Mouse (Mus musculus) layer of hippocampus, adult 8-10 months (tissue): Measurements from ENCODE around the gene Accs. TPM values are rescaled to one million over a fixed set of nuclear protein-coding genes. Genes with fewer than 3 reads are reported as not detected.

Experiments
- DNase-seq, 2 experiments: peaks; one replicate each; pipeline ENCODE4 v3.0.0; 2022; ENCODE audit warnings: low spot score in 2 of 2
- total RNA-seq, 4 experiments: library from RNA; stranded (reverse); gene quantifications; 2 replicates each; pipeline ENCODE4 v1.2.4; 2022

Accs gene
- total RNA-seq, 4 experiments from 2014 or later = 2.0 to 8.8 (median 4.3) TPM

DNA sequence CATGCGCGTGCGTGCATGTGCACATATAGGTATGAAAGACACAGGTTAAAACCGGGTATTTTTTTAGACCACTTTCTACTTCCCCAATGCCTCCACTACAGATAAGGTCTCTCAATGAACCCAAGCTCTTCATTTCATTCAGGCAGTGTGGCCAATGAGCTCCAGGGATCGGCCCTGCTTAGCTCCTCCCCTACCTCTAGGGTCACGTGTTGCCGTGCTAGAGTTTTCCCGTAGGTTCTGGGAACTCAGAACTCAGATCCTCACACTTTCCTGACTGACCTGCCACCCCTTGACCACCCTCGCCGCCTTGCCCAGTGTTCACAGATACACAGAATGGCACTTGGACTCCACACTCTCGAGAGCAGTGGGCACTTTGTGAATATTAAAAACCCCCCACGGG is 9.1 kb upstream of the Accs start:
- DNase-seq = no peak

DNA sequence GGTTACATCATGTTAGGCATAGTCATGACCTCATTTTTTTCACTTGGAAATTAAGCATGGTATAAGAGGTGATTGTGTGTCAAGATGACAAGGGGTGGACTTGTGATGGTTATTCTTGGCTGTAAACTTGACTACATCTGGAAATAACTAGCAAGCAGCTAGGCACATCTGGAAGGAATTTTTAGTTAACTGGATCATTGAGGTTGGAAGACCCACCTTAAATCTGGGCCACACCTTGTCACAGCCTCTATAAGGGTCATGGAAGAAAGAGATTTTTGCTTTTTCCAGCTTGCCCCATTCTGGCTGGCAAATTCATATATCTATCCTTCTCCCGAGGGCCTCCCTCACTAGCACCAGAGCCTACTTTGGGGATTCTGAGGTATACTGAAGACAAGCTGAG is 1.6 kb upstream of the Accs start:
- DNase-seq = no peak

DNA sequence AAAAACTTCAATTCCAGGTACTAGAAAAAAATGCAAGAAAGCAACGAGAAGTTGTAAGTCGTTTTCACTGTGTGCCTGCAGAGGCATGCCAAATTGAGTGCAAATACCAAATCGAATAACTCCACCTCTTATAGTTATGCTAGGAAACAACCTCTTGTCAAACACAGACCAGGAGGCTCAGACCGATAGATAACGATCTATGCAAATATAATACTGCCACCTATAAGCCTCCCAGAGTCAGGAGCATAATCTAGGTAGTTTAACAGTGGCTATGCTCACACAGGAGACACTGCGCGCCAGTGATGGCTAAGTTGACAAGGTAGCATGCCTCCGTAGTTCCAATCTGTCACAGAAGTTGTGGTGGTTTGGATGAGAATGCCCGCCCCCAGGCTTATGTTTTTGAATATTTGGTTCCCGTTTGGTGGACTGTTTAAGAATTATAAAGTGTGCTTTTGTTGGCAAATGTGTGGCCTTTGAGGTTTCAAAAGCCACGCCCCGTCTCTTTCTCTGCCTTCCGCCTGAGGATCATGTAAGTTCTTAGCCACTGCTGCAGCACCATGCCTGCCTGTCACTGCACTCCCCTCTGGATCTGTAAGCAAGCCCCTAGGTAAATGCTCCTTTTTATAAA is 688 bp upstream of the Accs start:
- DNase-seq = no peak

DNA sequence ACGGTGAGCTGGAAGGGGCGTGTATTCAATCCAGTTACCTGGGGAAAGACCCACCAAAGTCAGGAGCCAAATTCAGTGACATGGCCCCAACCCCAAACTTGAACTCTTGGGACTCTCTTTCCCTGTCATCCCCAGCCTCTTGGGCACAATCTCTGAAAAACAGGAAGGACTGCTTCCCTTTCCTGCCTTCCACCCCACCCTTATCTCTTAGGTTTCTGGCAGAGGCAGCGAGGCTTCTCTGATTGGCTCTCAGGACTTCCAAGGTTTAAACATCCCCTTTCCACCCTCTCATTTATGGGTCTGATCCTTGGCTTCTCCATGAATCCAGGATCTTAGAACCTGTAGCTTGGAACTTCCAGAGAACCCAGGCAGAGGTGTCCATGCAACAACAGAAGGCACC is 8.4 kb downstream of the Accs start:
- DNase-seq = no peak

DNA sequence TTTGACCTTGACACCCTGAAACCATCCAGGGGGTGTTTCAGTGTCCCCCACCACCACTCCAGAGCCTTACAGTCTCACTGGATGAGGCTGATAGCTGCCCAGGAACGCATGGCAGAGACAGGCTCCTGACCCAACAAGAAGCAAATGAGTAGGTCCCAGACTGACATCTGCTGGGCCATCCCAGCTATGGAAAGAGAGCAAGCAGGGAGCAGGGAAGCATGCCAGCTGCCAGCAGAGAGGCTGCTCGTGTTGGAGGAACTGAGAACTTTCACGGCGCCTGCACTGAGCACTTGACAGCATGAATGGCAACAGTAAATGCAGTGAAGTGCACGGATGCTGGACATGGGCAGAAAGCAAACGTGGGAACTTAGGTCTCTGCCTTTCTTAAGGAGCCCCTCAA is 9.6 kb downstream of the Accs start:
- DNase-seq = no peak

DNA sequence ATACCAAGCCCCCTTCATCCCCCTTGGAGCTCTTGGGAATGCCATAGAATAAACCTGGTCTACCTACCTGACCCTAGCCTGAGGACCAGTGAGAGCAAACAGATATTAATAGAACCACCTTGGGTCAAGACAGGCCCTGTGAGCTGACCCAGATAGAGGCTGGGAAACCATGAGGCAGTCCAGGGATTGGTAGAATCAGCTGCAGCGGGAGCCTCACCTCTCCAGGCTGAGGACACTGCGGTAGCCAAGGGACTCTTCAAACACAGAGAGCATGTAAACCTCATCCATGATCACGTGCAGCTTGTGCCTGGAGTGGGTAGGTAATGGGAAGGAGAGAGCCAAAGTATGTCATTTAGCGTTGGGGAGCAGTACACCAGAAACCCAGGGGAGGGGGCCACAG is 10.8 kb downstream of the Accs start:
- no peak for DNase-seq

DNA sequence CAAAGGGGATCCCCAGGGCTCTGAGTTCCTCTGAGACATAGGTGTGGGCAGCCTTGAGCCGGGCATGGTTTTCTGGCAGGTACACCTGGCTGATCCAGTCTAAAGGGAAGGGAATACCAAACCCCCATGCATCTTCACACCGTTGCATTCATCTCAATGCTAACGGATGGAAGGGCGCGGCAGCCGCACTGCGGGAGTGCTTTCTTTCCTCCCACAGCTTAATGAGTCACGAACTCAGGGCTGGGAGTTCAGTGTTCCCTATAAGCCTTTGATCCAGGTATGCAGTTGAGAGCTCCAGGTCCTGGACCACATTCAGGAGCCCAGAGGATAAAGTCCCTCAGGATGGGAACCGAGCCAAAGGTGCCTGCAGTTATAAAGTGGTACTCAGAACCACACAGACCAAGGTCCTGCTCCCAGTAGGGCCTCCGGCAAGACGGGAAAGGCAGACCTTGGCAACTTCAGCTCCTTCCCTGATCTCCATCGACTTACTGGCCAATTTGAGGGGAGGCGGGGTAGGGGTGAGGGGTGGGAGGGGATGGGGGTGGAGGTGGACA is 13.4 kb downstream of the Accs start:
- DNase-seq = no peak

DNA sequence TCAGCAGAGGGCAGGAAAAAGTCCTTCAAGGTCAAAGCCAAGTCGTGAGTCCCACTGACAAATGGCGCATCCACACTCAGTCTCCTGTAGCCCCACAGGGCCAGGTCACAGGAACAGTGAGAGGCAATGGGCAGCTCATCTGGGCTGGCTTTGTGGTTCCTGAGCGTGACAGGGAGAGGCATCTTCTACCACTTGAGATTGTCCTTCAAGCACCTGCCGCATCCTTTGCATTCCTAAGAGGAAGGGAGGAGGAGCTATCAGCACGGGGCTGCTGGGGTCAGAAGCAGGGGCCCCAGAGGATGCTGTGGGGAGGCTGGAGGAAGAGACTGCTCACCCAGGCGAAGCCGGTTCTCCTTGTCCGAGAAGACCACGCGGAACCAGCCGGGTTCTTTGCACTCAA is 14.1 kb downstream of the Accs start:
- DNase-seq = no peak

DNA sequence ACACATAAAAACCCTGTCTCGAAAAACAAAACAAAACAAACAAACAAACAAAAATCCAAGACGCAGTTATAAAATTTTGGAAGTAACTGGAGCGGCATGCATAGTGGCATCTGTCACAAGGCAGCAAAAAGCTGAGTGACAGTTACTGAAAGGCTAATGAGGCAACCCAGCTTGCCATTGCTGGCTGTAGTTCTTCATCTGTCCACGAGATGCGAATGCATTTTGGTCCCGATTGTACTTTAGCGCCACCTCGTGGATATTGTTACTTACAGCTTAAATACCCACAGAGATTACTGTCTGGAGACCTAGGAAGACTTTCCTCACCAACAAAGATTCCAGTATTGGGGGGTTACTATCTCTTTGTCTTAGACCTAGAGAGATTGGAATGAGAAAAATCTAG is 26.2 kb downstream of the Accs start:
- DNase-seq = peak; percentile 52 to 69

DNA sequence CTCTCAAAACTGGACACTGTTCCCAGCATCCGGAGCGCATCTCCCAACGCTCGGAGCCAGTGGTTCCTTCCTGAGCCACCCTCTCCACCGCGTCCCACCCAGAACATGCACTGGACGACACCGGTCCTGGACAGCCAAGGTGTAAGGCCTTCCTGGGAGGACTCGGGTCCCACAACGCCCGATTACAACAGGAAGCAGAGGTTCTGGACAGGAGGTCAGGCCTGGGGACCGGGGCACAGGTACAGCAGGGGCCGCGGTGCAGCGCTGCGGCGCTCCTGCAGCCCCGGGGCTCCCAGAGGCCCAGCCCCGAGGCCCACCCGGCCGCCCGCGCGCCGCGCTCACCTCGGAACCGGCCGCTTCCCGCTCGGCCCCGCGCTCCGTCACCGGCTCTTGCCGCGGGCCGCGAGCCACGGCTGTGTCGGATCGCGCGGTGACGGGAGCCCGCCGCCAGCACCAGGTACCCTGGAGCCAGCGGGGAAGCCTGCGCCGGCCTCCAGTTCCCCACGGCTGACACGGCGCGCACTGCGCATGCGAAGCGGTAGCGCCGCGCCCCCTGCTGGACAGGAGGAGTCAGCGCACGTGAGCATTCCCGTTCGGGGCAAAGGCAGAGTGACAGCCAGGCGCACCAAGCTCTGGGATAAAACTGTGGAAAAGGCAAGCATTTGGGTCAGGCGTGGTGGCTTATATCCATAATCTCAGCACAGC is 27.5 kb downstream of the Accs start, which contains the start of gene Ext2:
Gene Ext2 (minus strand): TSS at position 524 of the 705 bp plus-strand sequence.
- DNase-seq = peak; percentile 70 to 92

DNA sequence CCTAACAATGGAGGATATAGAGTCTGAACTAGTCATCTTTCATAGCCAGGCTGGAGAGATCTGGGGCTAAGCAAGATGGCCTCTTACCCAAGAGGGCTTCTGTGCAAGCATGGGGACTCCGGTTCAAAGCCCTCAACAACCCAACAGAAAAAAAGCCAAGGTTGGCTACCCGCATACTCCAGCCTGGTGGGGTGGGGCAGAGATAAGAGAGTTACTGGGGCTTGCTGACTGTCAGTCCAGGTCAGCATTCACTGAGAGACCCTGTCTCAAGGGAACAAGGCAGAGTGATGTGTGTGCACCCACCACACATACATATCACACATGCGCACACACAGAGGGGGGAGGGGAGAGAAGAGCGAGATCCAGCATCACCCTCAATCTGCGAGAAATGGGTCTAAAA is 32.0 kb downstream of the Accs start:
- no peak for DNase-seq

DNA sequence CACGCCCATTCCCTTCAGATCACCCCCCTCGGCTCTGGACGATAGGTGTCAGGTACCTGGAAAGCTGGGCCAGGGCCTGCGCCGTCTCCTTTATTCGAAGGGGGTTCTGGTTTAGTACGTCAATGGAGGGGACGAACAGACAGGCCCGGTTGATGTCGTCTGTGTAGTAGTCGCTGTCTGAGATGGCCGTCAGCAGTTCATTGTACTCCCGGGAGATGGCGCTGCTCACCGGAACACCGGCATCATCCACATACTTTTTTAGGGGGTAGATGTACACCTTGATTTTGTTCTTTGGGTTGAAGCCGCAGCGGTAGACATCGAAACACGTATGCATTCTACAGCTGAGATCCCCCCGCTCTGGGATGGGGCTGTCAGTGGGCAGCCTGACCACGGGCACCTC is 36.4 kb downstream of the Accs start:
- DNase-seq = no peak

DNA sequence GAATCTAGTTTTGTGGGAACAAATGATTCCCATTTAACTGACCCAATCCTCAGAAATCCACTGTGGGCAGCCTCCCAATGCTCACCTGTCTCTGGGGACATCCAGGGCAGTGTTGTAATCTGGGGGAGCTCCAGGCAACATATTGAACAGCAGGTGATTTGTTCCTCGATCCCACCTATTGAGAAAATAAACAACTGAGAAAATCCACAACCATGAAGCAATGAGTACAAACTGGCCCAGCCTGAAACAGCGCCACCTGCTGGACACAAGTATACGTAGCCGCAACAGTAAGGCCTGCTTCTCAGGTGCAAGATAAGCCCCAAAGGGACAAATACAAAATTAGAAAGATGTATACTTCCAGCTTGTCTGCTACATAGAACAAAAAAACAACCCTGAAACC is 37.9 kb downstream of the Accs start:
- DNase-seq = peak in 1 of 2 experiments; percentile 57

DNA sequence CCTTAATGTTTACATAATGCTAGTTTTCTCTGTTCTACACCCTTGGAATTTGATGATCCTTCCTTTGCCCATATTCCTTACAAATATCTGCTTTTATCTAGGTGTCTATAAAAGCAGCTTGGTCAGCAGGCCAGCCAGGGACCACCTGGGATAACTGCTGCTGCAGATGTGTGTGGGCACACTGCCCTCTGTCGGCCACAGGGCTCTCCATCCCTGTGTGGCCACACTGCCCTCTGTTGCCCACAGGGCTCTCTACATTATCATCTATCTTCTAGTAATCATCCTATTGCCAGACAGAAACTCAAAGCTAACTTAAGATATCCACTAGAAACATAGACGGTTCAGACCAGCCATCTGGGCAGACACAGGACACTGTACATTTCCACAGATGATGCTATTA is 39.8 kb downstream of the Accs start:
- DNase-seq = no peak

DNA sequence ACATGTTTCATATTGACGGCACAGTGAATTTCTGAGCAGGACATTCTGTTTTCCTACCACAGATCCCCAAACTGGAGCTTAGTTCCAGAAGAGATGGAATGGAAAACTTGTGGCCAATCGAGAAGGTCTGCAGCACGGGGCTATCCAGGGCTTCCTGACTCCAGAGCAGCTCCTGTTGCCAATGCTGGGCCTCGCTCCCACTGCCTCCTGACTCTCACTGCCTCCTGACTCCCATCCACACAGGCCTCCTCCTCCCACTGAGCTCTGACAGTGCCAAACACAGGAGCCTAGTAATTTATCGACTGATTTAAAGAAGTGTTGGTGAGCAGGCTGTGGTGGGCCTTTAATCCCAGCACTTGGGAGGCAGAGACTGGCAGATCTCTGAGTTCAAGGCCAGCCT is 41.7 kb downstream of the Accs start:
- no peak for DNase-seq

DNA sequence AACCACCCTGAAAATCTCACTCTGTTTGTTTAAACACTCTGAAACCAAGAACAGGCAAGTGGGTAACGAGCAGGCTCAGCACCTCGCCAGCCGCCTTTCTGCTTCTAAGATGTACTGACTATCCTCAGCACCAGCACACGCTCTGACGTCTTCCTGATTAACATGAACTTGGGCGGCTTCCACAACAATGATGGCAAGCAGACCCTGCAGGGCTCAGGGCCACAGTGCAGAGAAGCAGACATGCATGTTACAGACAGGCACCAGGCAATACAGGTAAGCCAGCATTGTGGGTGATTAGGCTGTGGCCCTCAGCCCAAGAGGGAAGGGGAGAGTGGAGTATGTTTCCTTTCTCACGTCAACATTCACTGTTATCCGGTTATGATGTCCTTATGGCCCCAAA is 42.3 kb downstream of the Accs start:
- no peak for DNase-seq

DNA sequence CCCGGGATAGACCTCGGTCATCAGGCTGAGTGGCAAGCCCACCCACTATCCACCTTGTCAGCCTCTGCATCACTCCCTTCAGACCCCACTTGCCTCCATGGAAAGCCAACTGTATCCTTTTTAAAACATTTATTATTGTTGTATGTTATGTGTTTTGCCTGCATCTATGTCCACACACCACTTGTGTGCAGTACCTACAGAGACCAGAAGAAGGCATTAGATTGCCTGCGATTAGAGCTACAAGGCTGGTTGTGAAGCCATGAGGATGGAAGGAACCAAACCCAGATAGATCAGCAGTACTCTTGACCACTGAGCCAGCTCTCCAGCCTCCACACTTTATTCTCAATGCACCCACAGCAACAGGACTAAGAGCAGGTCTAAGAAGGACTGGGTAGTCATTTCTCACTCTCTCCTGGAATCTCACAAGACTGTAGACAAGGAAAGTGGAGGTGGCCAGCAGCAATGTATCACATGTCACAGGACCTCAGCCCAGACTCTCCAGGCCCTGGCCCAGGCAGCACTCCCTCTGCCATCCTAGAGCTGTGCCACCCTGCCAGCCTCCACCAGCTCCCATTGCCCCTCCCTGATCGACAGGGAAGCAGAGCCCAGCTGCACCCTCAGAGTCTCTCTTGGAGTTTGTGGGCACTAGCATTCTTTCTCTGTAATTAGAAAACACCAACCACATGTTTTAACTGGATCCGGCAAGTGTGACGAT is 43.1 kb downstream of the Accs start:
- no peak for DNase-seq

DNA sequence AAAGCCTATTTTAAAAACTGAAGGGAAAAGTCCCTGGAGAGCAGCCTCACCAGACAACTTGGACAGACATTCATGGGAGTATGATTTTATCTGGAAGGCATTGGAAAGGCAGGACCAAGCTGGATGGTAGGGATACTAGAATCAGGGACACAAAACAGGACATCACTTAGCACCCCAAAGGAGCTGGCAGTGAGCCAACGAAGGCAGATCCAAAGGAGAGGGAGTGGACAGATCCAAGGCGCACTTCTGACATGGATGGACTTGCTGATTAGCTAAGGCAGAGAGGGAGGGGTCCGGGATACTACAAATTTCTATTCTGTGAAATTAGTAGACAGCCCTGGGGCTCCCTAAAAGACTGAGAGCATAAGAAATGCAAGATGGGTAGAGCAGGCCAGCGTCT is 44.2 kb downstream of the Accs start:
- no peak for DNase-seq

DNA sequence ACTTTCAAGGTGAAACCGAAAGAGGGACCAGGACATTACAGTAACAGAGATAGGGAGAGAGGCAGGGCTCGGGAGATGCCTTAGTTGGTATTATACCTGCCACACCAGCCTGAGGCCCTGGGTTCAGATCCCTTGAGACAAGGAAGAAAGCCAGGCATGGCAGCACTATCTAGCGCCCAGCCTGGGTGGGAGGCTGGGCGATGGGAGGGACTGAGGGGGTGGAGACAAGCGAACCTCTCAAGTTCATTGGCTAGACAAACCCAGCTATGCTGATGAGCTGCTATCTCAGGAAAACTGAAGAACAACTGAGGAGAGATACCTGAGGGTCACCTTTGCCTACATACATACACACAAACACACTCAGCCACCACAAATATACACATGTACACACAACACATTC is 44.7 kb downstream of the Accs start:
- DNase-seq = no peak

DNA sequence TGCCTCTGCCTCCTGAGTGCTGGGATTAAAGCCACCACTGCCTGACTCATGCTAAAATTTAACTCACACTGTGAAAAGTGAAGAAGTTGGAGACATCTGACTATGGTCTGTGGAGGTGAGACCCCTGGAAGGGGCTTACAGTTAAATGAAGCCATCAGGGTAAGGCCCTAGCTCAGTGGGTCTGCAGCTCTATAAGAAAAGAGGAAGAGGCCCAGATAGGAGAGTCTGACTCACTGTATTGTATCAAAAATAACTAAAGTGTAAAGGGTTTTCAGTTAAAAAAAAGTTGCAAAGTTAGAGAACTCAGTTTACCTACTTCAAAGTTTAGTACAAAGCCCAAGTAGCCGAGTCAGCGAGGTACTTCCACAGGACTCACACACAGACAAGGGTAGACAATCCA is 46.8 kb downstream of the Accs start:
- no peak for DNase-seq

DNA sequence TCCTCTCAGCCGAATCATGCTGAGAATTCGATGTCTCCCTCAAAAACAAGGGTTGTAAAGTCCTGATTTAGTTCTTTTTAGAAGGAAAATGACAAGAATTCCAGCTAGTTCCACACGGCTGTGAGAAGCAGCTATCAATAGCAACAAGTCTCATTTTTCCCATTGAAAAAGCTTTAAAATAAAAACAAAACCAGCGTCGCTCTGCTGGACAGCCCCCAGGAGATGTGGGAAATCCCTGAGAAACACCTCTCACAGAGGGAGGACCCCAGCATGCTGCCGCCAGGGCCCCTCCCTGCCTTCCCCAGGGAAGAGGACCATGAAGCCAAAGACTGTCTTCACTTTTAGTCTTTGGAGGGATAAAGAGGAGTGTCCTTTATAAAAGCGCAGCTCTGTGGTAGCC is 48.6 kb downstream of the Accs start:
- no peak for DNase-seq

DNA sequence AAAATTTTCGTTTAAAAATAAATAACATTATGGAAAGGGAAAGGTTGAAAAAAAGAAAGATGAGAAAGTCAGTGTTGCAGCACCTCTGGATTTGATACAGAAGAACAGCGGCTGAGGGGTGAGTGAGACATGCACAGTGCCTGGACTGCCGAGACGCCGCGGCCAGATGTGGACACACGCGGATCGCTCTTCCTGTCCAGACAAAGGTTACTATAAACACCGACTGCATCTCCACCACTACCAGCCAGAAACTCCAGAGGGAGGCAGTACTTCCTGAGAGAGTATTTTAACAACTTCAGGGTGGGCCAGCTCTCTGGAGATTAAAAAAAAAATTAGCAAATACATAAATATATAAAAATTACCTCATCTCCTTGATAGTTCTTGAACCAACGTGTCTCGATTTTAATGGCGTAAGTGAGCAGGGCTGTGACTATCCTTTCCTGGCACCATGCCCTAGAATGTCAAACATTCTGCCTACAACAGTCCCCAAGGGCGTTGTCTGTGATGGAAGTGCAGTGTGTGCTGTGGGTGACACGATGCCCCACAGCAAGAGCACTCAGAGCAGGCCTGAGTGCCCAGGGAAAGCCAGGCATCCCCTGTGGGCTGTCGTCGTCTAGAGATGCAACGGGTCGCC is 52.5 kb downstream of the Accs start:
- DNase-seq = no peak
